Mouse (Mus musculus) neural tube, embryonic 14.5 days (tissue): ENCODE measurements around the gene Mpst. TPM values are rescaled to one million over a fixed set of nuclear protein-coding genes. Genes with fewer than 3 reads are reported as not detected.

Source experiments
- ATAC-seq: fragments of 200-750 bp; cut with Nextera tagmentation; 2 replicates; pipeline ENCODE4 v1.8.0; 2017; ENCODE audit warnings: low read depth, mild to moderate bottlenecking, moderate TSS enrichment, moderate library complexity
- H3K27ac ChIP-seq: fragments of 300-500 bp; sonication (generic); 2 replicates; pipeline ENCODE4 v1.5.1; 2014; ENCODE audit warnings: low read depth, mild to moderate bottlenecking, control low read depth, low read length, moderate library complexity, mixed read lengths
- H3K27me3 ChIP-seq: fragments of 300-500 bp; sonication (generic); 2 replicates; pipeline ENCODE4 v1.6.1; 2014; ENCODE audit warnings: low read length; ENCODE audit not compliant: control insufficient read depth, insufficient read depth
- H3K36me3 ChIP-seq: fragments of 300-500 bp; sonication (generic); 2 replicates; pipeline ENCODE4 v1.6.1; 2014; ENCODE audit warnings: low read length, mixed read lengths; ENCODE audit not compliant: control insufficient read depth, insufficient read depth
- H3K4me1 ChIP-seq: fragments of 300-500 bp; sonication (generic); 2 replicates; pipeline ENCODE4 v1.6.1; 2014; ENCODE audit warnings: low read length; ENCODE audit not compliant: control insufficient read depth, insufficient read depth
- H3K4me2 ChIP-seq: fragments of 300-500 bp; sonication (generic); 2 replicates; pipeline ENCODE4 v1.6.1; 2014; ENCODE audit warnings: mild to moderate bottlenecking, low read depth, low read length, control low read depth
- H3K4me3 ChIP-seq: fragments of 300-500 bp; sonication (generic); 2 replicates; pipeline ENCODE4 v1.5.1; 2014; ENCODE audit warnings: low read depth, low read length, control low read depth, mixed read lengths
- H3K9ac ChIP-seq: fragments of 300-500 bp; sonication (generic); replicated peaks from 2 replicates; pipeline ENCODE4 v1.6.1; 2014; ENCODE audit warnings: low read depth, mild to moderate bottlenecking, control low read depth, low read length, mixed read lengths
- H3K9me3 ChIP-seq: fragments of 300-500 bp; sonication (generic); 2 replicates; pipeline ENCODE4 v1.6.1; 2016; ENCODE audit warnings: low read length; ENCODE audit not compliant: control insufficient read depth
- WGBS: fragments of 180-500 bp; shearing (Covaris S2); extraction: QIAGEN DNeasy Blood & Tissue Kit; methylation state at CpG from one replicate; pipeline ENCODE4 v1.1.7; 2014; 5-methylcytosine and 5-hydroxymethylcytosine counted together
- polyA plus RNA-seq: library from polyadenylated mRNA; unstranded; fragments of >200 nt; fragmentation: Nextera tagmentation; extraction: Ambion mirVana; gene quantifications from 2 replicates; pipeline ENCODE4 v1.2.1, GENCODE M21; 2014

Gene Mpst
- polyA plus RNA-seq, 1 experiment from 2014 or later: 4.2 TPM

GRCm38 (mm10) chr15:78378556-78378955 is 27.7 kb upstream of the Mpst start:
- H3K4me3 ChIP-seq: no peak overlapping the region
- H3K27ac ChIP-seq: no peak overlapping the region
- H3K4me2 ChIP-seq: no peak overlapping the region
- WGBS: 81% methylated on average over 10 of the region's 10 CpGs
- no peak overlapping the region for H3K9ac ChIP-seq
- no peaks in the 10 kb centered on the region for H3K9me3 ChIP-seq
- H3K36me3 ChIP-seq: no peaks in the 10 kb centered on the region
- no peak for ATAC-seq
- H3K27me3 ChIP-seq: no peaks in the 10 kb centered on the region
- H3K4me1 ChIP-seq: no peaks in the 10 kb centered on the region

GRCm38 (mm10) chr15:78380208-78380607 is 26.0 kb upstream of the Mpst start:
- WGBS: 83% methylated on average over 2 of the region's 2 CpGs
- H3K4me1 ChIP-seq: no peaks in the 10 kb centered on the region
- ATAC-seq: no peak
- H3K36me3 ChIP-seq: no peaks in the 10 kb centered on the region
- no peak overlapping the region for H3K4me2 ChIP-seq
- no peaks in the 10 kb centered on the region for H3K27me3 ChIP-seq
- H3K27ac ChIP-seq: no peak overlapping the region
- no peak overlapping the region for H3K9ac ChIP-seq
- no peaks in the 10 kb centered on the region for H3K9me3 ChIP-seq
- no peak overlapping the region for H3K4me3 ChIP-seq

- no peak for ATAC-seq
- no peak overlapping the region for H3K4me2 ChIP-seq
These were observed 25.5 kb upstream of the Mpst start for GRCm38 (mm10) chr15:78380741-78381140.

GRCm38 (mm10) chr15:78382115-78382514 is 24.1 kb upstream of the Mpst start:
- Histone ChIP-seq H3K36me3 (no peaks in the 10 kb centered on the region), H3K9ac (no peak overlapping the region), H3K4me3 (no peak overlapping the region), H3K9me3 (no peaks in the 10 kb centered on the region), H3K27ac (no peak overlapping the region), H3K4me1 (no peaks in the 10 kb centered on the region), H3K4me2 (no peak overlapping the region), H3K27me3 (no peaks in the 10 kb centered on the region)
- WGBS: 90% methylated on average over 4 of the region's 4 CpGs
- no peak for ATAC-seq

More at GRCm38 (mm10) chr15:78380741-78381140, 25.5 kb upstream of the Mpst start:
- Histone ChIP-seq H3K27me3 (no peaks in the 10 kb centered on the region), H3K36me3 (no peaks in the 10 kb centered on the region), H3K4me1 (no peaks in the 10 kb centered on the region), H3K4me3 (no peak overlapping the region), H3K9ac (no peak overlapping the region), H3K9me3 (no peaks in the 10 kb centered on the region), H3K27ac (no peak overlapping the region)
- 67% methylated on average over 4 of the region's 4 CpGs for WGBS

- Histone ChIP-seq H3K4me2 (no peak overlapping the region), H3K27ac (peak overlapping the region; percentile 16), H3K9ac (no peak overlapping the region), H3K9me3 (no peaks in the 10 kb centered on the region), H3K36me3 (no peaks in the 10 kb centered on the region), H3K4me1 (no peaks in the 10 kb centered on the region), H3K4me3 (no peak overlapping the region), H3K27me3 (no peaks in the 10 kb centered on the region)
- ATAC-seq: peak; percentile 60; the same call in 1 of the 2 replicates
- WGBS: 77% methylated on average over 11 of the region's 11 CpGs
These were observed 22.6 kb upstream of the Mpst start for GRCm38 (mm10) chr15:78383450-78384219.

- H3K4me2 ChIP-seq: no peak overlapping the region
- no peak overlapping the region for H3K4me3 ChIP-seq
- H3K4me1 ChIP-seq: no peaks in the 10 kb centered on the region
- no peak overlapping the region for H3K9ac ChIP-seq
- WGBS: 69% methylated on average over 7 of the region's 7 CpGs
- no peaks in the 10 kb centered on the region for H3K27me3 ChIP-seq
- peak; percentile 24; the same call in 1 of the 2 replicates for ATAC-seq
- H3K36me3 ChIP-seq: no peaks in the 10 kb centered on the region
- H3K27ac ChIP-seq: peak overlapping the region; percentile 16
- no peaks in the 10 kb centered on the region for H3K9me3 ChIP-seq
These were observed 21.7 kb upstream of the Mpst start for GRCm38 (mm10) chr15:78384220-78385116.

GRCm38 (mm10) chr15:78385564-78385963 is 20.7 kb upstream of the Mpst start:
- H3K4me2 ChIP-seq: no peak overlapping the region
- no peak for ATAC-seq
- H3K36me3 ChIP-seq: no peaks in the 10 kb centered on the region
- no peaks in the 10 kb centered on the region for H3K9me3 ChIP-seq
- no peak overlapping the region for H3K4me3 ChIP-seq
- no peaks in the 10 kb centered on the region for H3K27me3 ChIP-seq
- 90% methylated on average over 1 of the region's 1 CpGs for WGBS
- no peaks in the 10 kb centered on the region for H3K4me1 ChIP-seq
- H3K9ac ChIP-seq: no peak overlapping the region
- no peak overlapping the region for H3K27ac ChIP-seq

GRCm38 (mm10) chr15:78390855-78391254 is 15.4 kb upstream of the Mpst start:
- Histone ChIP-seq H3K4me3 (no peak overlapping the region), H3K4me1 (no peaks in the 10 kb centered on the region)
- 80% methylated on average over 3 of the region's 3 CpGs for WGBS

GRCm38 (mm10) chr15:78395478-78395962 is 10.7 kb upstream of the Mpst start, which contains the start of gene Tex33:
TSS of gene Tex33 (minus strand) at chr15:78395912.
- H3K36me3 ChIP-seq: no peaks in the 10 kb centered on the region
- H3K27ac ChIP-seq: no peak within 1 kb of the TSS
- no peak for ATAC-seq
- no peaks in the 10 kb centered on the region for H3K27me3 ChIP-seq
- no peaks in the 10 kb centered on the region for H3K4me1 ChIP-seq
- H3K9me3 ChIP-seq: no peaks in the 10 kb centered on the region
- 89% methylated on average over 8 of the region's 8 CpGs for WGBS
- no peak within 1 kb of the TSS for H3K4me2 ChIP-seq
- H3K4me3 ChIP-seq: no peak within 1 kb of the TSS
- H3K9ac ChIP-seq: no peak within 1 kb of the TSS

More at GRCm38 (mm10) chr15:78390855-78391254, 15.4 kb upstream of the Mpst start:
- no peaks in the 10 kb centered on the region for H3K27me3 ChIP-seq
- no peak for ATAC-seq
- no peaks in the 10 kb centered on the region for H3K9me3 ChIP-seq
- H3K36me3 ChIP-seq: no peaks in the 10 kb centered on the region
- no peak overlapping the region for H3K4me2 ChIP-seq
- no peak overlapping the region for H3K27ac ChIP-seq
- no peak overlapping the region for H3K9ac ChIP-seq
